Mouse (Mus musculus): Measurements from ENCODE around the gene Lce1c.
"Not testable (repeated sequence)": the region's sequence is repeated elsewhere in the genome, so short reads cannot be mapped to it uniquely, and the experiment has no call there.

The Lce1c gene

DNA sequence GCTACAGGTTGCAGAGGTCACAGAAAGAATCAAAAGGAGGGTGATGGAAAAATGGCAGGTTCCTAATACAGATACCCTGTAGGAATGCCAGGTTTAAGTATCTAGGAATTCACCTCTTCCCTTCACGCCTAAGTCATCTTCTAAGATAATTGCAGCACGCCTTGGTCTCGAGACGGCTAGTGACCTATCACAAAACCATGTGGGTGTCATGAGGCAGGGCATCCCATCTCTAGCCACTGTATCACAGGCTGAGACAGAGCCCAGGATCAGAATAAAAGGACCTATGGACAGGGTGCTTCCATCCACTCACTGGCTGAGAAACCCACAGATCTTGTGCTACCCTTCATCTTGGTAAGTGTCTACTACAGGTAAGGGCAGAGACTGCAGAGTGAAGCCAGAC, at the start of gene Lce1c:
Gene Lce1c, plus strand, starts transcription at position 301 of the 400 bp plus-strand sequence.
- in situ Hi-C loops (cut with MseI, MboI), result no loop called here

DNA sequence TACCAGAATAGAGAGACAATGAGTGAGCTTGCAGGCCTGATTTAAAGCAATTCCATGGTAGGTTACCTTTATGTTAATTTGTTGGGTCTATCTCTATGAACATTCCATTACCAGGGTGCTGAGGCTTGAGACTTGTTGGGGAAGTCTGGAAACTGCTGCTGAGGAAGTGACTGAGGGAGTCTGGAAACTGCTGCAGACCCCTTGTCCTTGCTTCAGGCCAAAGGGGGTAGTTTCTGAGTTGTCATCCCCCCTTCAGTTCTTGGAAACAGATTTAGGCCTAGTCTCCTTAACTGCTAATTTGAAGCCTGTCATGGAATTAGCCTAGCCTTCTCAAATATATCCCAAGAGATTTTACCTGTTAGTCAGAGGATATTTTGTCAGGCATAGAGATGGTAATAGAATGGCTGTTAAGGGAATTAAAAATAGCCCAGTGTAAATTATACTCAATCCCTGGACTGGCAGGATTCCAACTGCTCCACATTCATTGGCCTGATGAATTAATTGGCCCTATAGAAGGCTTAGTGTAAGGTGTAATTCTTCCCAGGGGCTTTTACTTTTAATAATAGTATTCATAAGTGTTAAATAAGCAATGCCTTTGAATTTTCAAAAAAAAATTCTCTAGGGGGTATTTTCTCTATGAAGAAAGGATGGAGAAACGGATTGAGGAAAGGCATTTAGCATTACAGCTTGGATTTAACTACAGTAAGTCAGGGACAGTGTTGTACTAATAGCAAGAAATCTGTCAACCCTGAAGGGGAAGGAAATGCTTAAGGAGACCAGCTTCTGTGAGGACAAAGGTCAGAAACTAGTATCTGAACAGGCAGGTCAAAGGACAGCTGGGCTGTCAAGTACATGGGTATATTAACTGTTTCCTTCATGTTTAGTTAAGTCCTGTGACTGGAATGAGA, 41.0 kb upstream of the Lce1c start:
- in situ Hi-C loops (cut with MseI, MboI), result no loop called here

DNA sequence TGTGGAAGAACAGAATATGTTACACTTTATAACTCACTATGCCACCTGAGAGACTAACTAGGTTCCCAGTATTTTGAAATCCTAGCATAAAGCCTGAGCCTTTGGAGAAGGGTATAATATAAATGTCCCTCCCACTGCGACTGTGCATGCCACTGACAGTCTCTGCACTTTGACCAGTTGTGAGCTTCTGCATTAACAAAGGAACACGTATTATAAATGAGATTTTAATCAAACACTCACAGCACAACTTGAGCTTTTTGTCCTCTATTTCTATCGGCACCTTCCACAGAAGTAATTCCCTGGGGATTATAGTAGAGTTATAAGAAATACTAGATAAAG, 40.4 kb upstream of the Lce1c start:
- in situ Hi-C loops (cut with MseI, MboI), result no loop called here

DNA sequence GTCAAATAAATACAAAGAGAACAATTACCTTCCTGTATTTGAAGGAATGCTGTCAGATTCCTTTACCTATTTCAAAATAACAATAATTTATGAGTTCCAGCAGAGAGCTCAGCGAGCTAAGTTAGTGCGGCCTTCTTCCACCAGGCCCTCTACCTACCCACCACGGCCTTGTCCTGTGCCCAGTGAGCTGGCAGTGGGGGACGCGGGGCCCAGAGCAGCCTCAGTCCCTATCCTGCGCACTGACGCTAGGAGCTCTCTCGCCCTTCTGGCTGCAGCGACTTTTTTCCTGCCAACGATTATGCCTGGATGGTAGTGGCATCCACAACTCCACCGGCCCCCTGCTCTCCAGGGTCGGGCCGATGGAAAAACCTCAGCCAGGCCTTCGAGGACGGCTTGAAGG, 39.2 kb upstream of the Lce1c start:
- in situ Hi-C loops (cut with MseI, MboI), result no loop called here

DNA sequence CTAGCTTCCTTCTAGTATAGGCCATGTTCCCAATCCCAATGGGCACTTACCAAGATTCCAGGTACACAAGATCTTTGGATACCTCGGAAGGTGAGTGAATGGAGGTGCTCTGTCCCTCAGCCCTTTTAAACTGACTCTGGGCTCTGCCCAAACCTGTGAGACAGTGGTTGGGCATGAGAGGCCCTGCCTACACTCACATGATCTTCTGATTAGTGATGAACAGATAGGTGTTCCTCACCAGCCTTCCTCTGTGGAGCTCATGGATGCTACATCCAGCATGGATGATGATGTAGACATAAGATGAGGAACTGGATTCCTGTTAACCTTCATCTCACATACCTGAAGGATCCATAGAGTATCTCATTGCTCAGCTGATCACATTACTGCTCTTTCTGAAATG, 30.8 kb upstream of the Lce1c start, which contains the start of gene Lce1a1:
Gene Lce1a1, minus strand, starts transcription at position 101 of the 400 bp plus-strand sequence.
- in situ Hi-C loops (cut with MseI, MboI), result no loop called here

DNA sequence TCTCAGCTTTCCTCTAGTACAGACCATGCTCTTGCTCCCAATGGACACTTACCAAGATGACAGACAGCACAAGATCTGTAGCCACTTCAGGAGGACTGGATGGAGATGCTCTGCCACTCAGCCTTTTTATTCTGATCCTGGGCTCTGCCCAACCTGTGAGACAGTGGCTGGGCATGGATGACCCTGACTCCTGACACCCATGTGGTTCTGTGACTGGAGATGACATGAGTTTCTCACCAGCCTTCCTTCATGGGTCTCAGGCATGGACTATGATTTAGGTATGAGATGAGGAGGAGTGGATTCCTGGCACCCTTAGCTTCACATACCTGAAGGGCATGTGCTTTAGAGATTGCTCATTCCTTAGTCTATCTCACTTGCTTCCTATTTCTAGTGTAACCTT, 22.2 kb upstream of the Lce1c start, which contains the start of gene Lce1b:
Gene Lce1b, minus strand, starts transcription at position 101 of the 400 bp plus-strand sequence.
- in situ Hi-C loops (cut with MseI, MboI), result no loop called here

DNA sequence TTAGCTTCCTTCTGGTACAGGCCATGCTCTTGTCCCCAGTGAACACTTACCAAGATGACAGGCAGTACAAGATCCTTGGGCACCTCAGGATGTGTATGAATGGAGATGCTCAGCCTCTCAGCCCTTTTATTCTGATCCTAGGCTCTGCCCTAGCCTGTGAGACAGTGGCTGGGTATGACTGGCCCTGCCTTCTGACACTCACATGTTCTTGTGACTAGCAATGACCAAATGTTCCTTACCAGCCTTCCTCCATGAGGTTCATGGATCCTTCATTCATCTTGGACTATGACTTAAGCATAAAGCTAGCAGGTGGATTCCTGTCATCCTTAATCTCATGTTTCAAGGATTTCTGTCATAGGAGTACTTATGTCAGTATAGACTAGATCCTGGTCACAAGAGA, 8.8 kb upstream of the Lce1c start, which contains the start of gene Lce1a2:
Gene Lce1a2, minus strand, starts transcription at position 101 of the 400 bp plus-strand sequence.
- in situ Hi-C loops (cut with MseI, MboI), result no loop called here

DNA sequence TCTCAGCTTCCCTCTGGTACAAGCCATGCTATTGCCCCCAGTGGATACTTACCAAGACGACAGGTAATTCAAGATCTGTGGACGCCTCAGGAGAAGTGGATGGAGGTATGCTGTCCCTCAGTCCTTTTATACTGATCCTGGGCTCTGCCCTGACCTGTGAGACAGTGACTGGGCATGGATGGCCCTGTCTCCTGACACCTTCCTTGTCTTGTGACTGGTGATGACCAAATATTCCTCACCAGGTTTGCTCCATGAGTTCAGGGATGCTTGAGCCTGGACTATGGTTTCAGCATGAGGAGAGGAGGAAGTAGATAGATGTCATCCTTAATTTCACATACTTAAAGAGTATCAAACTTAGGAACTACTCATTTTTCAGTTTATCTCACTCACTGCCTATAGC, 8.1 kb downstream of the Lce1c start, which contains the start of gene Lce1d:
Gene Lce1d, minus strand, starts transcription at position 101 of the 400 bp plus-strand sequence.
- in situ Hi-C loops (cut with MseI, MboI), result no loop called here

DNA sequence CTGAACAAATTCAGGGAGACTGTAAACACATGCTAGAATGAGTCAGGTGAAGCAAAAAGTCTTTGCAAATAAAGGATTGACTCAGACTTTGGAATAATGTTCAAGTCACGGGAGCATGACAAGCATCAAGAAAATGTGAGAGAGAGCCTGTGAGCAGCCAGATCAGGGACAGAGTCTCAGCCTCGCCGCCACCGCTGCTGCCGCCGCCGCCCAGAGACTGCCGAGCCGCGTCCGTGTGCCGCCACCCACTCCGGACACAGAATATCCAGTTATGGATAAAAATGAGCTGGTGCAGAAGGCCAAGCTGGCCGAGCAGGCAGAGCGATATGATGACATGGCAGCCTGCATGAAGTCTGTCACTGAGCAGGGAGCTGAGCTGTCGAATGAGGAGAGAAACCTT, 10.1 kb downstream of the Lce1c start:
- in situ Hi-C loops (cut with MseI, MboI), result not testable (repeated sequence)

DNA sequence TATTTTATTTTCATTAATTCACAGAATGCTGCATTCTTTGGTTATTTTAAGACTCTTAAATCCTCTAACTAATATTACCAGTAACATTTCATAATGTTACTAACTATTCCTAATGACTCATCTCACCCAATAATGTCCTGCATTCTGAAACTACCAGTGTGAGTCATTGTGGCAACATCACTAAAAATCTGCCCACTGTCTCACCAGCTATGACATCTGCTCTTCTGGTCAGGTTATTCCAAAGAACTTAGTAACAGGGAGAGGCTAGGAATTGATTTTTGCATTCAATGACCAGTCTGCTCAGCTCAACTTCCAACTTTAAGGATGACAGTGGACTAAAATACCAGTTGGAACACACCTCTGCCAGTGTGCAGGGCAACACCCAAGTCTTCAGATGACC, 12.6 kb downstream of the Lce1c start:
- in situ Hi-C loops (cut with MseI, MboI), result no loop called here

DNA sequence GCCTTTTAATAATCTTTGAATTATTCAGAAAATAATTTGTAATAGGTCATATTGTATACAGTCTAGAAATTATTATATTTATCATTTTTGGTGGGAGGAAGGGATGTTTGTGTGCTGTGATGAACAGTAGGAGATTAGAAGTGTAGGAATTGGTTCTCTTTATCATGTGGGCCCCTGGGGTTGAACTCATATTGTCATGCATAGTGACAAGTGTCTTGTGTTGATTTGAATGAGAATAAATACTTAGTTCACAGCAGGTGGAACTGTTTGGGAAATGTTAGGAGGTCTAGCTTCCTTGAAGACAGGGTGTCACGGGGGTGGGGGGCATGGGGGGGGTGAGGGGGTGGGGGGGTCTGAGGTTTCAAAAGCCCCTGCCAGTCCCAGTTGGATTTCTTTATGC, 15.6 kb downstream of the Lce1c start:
- in situ Hi-C loops (cut with MseI, MboI), result no loop called here

DNA sequence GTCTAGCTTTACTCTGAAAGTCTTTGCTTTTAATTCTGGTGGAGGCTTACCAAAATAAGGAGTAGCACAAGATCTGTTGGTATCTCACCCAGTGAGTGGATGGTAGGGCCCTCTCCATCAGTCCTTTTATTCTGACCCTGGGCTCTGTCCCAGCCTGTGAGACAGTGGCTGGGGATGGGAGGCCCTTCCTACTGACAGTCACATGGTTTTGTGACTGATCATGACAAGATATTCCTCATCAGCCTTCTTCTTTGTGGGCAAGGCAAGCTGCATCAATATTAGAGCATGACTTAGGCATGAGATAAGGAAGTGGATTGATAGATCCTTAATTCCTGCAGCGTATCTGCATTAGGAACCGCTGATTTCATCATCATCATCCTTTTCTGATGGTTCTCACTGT, 29.9 kb downstream of the Lce1c start, which contains the start of gene Lce1e:
Gene Lce1e, minus strand, starts transcription at position 101 of the 400 bp plus-strand sequence.
- in situ Hi-C loops (cut with MseI, MboI), result no loop called here

DNA sequence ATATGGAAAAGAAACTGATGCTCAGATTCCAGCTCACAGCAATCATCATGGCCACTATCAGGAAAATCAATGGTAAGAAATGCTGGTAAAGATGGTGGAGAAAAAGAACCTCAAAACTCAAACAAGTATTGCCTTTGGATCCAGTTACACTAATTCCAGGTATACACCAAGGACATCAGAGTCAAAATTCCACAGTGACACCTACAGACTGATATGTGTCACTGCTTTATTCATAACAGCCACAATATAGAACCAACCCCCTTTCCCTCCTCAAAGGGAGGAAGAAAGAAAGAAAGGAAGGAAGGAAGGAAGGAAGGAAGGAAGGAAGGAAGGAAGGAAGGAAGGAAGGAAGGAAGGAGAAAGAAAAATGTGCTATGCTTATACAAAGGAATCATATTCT, 36.1 kb downstream of the Lce1c start:
- in situ Hi-C loops (cut with MseI, MboI), result no loop called here

DNA sequence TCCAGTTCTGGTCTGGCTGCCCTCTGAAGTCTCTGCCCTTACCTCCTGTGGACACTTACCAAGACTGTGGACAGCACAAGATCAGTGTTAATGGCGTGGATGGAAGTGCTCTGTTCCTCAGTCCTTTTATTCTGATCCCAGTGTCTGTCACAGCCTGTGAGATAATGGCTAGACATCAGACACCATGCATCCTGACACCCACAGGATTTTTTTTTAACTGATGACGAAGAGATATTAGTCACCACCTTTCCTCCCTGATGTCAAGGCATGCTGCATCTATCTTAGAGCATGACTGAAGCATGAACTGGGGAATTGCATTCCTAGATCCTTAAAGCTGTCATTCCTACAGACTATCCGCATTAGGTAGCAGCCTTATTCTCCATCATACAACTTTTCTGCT, 41.2 kb downstream of the Lce1c start, which contains the start of gene Lce1f:
Gene Lce1f, minus strand, starts transcription at position 101 of the 400 bp plus-strand sequence.
- in situ Hi-C loops (cut with MseI, MboI), result no loop called here

DNA sequence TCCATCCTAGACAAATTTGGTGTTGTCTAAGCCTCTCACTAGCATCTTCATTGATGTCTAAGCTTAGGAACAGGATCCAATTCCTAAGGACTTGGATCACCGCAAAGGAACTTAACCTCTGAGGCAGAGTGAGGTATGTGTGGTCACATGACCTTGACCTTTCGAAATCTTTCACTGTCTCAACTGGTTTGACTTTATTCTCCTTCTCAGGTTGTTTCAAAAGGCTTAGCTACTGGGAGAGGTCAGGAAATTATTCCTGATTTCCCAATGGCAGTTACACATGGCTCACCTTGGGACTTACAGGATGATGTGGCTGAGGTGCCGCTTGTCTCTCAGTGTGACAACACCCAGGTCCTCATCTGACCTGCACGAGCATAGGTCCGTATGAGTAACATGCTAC, 43.6 kb downstream of the Lce1c start:
- in situ Hi-C loops (cut with MseI, MboI), result no loop called here
